Mouse (Mus musculus): ENCODE measurements at regions not wholly inside any gene's neighbourhood (a gene's known extent, or its start where the extent isn't known, plus 50 kb on each side); places are given as distances from the start of the nearest gene placed in this dataset.

DNA sequence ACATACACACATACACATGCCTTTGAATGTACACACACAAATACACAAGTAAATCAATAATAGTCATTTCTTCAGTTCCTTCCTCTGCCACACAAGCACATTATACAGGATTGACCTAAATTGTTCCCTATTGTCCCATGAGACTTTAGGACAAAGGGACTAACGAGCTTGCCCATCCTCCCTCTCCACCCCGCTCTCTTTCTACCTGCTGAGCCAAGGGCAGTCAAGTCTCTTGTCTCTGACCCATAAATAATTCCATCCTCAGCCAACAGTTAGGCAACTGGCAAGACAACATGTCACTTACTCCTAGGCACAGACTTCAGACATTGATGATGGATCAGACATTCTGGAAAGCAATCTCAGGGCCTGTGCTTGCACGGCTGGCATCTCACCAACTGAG lies 56.3 kb upstream of the Kcnk2 start:
- no peak for DNase-seq

Measured in cerebellum, postnatal 10 days (tissue).